Mouse (Mus musculus): ENCODE results near the gene Gper1.
A peak's percentile ranks its signal among the peaks of the same experiment; 100 is the strongest.

The Gper1 gene

DNA sequence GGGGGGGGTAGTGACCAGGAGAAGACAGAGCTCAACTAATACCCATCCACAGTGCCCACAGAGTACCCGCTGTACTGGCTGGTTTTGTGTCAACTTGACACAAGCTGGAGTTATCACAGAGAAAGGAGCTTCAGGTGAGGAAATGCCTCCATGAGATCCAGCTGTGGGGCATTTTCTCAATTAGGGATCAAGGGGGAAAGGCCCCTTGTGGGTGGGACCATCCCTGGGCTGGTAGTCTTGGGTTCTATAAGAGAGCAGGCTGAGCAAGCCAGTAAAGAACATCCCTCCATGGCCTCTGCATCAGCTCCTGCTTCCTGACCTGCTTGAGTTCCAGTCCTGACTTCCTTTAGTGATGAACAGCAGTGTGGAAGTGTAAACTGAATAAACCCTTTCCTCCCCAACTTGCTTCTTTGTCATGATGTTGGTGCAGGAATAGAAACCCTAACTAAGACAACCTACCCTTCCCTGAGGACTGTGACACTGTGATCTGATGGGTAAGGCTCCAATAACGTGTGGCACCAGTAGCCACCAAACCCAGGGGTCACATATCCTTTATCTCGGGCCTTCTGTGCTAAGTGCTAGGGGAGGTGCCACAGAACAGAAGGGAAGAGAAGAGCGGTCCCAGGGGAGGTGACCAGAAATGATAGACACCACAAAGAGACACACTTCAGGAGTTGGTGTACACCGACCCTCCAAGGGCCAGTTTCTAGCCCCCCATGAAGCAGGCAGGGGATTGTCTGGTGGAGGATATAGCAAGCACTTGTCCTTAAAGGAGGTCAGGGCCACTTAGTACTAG is 32.4 kb upstream of the Gper1 start:
- peak; percentile 54 for DNase-seq (ENCODE audit: low read depth)

DNA sequence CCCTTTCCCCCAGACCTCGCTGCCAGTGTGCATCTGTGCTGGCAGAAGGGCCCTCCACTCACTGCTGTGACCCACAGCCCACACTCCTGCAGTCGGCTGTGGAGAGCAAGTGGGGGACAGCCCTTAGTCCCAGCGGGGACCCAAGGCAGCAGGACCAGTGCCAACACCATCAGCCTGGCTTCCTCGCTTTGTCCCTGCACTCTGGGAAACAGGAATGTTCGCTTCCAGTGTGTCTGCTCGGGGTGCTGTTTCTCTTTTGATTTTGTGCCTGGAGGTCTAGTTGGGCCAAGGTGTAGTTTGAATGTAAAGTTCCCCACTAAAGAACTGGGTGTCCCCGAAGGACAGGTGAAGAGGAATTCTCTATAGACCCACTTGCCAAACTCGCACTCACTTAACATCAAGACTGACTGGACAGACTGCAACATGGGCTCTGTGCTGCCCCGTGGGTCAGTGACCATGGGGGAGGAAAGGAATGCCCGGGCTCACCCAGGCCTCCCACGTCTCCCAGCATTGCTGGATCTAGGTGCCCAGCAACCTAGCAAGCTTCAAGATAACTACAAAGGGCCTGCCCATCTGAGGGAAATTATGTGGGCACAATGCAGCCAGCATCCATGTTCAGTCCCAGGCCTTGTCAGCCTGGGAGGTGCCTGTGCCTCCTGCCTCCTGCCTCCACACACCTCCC is 31.5 kb upstream of the Gper1 start:
- no peak for DNase-seq (ENCODE audit: low read depth)

DNA sequence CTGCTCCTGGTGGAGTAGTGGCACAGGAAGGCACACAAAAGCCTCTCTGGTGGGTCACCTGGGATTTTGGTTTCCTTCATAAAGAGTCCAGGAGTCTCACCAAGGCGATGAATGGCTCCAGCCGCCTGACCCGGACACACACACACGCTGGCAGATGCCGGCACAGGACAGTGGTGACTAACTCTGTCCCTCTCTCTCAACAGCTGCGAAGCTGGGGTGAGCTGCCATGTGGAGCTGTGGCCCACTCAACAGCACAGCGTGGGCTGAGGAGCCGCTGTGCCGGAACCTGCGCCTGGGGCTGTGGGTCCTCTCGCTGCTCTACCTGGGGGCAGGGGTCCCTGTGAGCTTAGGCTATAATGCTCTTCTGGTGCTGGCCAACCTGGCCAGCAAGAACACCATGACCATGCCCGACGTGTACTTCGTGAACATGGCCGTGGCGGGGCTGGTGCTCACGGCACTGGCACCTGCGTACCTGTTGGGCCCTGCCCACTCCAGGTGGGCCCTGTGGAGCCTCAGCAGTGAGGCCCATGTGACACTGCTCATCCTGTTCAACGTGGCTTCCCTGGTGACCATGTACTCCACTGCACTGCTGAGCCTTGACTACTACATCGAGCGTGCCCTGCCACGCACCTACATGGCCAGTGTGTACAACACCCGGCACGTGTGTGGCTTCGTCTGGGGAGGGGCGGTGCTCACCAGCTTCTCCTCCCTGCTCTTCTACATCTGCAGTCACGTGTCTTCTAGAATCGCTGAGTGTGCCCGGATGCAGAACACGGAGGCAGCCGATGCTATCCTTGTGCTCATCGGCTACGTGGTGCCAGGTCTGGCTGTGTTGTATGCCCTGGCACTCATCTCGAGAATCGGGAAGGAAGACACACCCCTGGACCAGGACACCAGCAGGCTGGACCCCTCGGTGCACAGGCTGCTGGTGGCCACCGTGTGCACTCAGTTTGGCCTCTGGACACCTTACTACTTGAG is 30.4 kb upstream of the Gper1 start:
- no peak for DNase-seq (ENCODE audit: low read depth)

DNA sequence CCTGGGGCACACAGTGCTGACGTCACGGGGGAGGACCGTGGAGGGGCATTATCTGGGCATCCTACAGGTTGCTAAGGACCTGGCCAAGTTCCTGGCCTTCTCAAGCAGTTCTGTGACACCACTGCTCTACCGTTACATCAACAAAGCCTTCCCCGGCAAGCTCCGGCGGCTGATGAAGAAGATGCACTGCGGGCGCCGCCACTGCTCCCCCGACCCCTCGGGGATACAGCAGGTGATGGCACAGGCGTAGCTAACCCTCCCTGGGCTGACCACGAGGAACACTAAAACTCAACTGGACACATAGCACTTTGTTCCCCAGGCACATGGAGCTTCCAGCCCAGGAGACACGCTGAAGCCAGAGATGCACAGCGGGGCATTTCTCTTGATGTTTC is 29.8 kb upstream of the Gper1 start:
- no peak for DNase-seq (ENCODE audit: low read depth)

DNA sequence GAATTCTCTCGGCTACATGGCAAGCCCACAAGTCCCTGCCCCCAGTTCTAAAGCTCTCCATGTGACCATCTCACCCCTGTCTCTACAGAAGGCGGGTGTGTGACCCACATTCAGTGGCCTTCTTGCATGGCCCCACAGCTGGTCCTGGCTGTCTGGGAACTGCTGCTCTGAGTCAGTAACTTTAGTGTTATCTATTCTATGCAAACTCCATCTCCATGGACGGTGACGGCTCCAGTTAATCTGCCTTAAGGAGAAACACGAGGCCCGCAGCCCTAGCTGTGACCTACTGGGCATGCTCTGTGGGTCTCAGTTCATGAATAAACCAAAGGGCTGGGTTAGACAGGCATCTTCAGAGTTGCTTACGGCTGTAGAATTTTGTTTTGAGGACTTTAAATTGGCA is 28.6 kb upstream of the Gper1 start:
- DNase-seq (ENCODE audit: low read depth): no peak

DNA sequence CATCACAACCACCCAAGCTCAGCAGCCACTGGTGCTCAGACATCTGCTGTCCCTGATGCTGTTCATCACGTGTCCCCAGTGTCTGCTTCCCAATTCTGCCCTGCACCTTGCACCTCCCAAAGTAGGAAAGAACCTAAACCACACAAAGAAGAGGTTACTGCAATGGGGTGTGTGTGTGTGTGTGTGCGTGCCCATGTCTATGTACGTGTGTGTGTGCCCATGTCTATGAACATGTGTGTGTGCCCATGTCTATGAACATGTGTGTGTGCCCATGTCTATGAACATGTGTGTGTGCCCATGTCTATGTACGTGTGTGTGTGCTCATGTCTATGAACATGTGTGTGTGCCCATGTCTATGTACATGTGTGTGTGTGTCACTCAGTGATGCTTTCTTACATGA is 27.4 kb upstream of the Gper1 start:
- DNase-seq (ENCODE audit: low read depth): no peak

DNA sequence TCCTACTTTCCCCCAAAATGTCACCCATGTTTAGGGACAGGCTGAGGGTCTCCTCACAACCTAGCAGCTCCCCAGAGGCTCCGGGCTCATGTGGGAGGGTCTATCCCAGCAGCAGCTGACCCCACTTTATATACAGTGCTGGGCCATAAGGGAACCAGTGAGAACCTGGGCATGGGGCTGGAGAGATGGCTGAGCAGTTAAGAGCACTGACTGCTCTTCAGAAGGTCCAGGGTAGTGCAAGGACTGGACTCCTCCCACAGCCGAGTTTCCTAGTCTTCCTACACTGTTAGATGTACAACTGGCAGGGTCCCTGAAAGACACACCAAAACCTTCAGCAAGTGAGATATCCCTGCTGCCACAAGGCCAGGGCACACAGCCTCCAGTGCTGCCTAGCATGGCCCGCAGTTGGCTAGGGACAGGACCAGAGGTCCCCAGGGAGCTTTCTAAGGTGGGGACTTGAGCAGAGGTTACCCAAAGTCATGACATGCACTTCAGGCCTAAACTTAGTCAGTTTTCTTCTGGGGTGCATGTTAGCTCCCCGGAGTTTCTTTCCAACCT is 25.5 kb upstream of the Gper1 start:
- DNase-seq (ENCODE audit: low read depth): no peak

DNA sequence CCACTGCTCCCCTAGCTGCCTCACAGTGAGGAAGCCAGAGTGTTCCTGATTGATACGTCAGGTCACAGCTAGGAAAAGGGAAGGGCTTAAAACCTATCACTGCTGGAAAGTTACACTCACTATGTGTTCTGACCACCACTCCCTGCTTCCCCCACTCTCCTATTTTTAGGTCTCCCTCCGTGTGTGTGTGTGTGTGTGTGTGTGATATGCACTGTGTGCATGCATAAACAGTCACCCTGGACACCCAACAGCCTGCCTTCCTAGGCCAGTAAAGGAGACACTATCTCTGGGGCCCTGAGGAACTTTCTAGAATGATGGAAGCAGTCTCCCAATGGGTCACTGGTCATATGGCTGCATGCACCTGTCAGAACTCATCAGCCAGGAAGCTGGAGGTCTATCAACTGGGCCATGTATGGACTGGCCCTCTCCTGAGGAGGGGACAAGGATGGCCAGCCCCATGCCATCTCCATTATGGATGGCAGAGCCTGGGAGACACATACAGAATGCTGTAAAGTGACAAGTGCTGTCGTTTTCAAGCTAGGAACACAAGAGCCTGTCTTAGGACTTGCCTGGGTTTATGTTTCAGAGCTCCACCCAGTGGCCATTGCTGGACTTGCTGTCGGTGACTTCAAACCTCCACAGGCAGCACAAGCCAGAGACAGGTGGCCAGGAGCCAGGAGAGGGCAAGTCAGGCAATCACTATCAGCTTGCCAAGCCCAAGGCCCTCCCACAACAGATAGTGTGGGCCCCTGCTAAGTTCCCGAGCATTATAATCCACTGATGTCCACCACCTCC is 24.8 kb upstream of the Gper1 start:
- DNase-seq (ENCODE audit: low read depth): peak; percentile 97

DNA sequence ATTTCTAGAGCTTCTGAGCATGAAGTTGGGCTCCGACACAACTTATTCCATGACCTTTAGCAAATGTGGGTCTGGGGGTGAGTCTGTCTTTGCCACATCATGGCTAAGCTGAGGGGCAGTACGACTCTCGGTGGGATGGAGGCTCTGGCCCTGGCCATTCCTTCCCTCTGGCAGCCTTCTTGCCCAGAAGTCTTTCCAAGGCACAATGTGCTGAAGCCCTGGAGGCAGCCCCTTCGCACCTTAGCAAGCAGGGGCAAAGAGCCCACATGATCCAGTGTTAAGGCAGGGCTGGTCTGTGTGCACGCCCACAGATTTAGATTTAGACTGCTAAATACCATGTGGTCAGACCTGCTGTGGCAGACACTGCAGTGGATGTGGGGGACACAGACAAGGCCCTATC is 24.2 kb upstream of the Gper1 start:
- no peak for DNase-seq (ENCODE audit: low read depth)

DNA sequence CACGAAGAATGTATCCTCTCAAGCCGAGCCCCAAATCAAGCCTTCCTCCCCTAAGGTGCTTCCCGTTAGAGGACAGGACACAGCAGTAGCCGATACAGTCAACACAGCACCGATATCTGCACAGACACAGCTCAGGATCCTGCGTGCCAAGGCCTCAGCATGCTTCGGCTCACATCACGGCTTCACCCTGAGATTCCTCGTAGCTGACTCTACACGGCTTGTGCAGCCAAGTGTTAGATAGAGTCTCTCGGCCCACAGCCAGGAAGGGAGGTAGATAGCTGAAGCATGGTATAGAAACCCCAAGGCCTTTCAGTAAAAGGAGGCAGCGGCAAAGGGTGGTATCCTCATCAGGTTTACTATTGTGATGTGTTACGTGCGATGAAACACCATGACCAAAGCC is 23.0 kb upstream of the Gper1 start:
- DNase-seq (ENCODE audit: low read depth): no peak

DNA sequence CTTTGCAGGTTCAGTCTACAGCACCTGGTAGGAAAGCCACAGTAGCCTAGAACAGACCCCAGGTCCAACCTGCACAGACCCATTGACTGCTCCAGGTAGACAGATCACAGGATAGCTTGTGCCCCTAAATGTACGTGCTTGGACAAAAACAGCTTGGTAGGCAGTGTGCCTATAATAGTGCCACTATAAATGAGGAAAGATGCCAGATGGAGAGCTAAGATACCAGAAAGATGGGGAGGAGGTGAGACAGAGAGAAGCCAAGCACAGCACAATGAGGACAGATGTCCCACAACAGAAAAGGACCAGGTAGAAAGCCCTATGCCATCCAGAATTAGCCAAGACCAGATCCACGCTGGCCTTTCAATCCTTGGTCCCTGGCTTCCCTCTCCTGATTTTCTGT is 20.8 kb upstream of the Gper1 start:
- no peak for DNase-seq (ENCODE audit: low read depth)

DNA sequence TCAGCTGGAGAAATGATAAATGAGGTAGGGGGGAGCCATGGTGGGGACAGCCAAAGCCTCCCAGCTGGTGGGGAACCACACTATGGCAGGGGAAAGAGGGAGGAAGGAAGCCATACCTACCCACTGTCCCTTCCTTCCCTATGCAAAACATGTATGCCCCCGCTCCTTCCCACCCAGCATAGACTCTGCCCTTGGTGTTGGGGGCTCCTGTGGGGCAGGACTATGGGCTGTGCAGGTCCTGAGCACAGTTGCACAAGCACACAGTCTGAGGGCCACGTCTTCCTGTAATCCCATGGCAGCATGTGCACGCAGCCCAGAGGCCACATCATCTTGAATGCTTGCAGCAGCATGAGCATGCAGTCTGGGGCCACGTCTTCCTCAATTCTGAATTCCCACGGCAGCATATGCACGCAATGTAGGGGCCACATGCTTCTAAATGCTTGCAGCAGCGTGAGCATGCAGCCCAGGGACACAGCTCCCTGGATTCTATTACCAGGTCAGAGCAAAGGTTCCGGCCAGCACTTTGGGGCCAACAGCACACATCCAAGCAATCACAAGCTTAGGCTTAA is 19.2 kb upstream of the Gper1 start:
- DNase-seq (ENCODE audit: low read depth): no peak

DNA sequence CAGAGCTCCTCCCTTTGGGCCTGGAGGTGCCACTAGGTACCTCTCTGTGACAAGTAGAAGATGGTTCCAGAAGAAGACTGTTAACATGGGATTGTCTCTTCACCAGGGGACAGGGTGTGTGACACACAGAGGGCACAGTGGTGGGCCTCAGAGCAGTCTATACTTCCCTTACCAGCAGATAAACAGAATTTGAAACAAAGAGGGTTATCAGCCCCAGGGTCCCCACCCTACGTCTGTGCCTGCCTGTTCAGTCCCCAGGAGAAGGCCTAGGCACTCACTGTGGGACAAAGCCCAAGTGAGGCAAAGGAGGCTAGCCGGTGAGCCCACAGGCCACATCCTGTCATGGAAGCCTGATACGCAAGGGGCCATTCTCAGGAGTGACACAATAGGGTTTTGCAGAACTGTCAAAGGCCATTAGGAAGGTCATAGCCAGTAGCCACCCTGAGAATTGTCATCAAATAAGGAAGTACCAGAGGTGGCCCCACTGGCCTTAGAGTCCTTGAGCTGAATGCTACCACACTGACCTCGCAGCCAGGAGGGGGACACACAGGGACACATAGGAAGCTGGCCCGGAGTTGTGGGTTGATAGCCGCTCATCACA is 18.1 kb upstream of the Gper1 start, which contains the start of gene C130050O18Rik:
Gene C130050O18Rik, plus strand, starts transcription at position 480 of the 601 bp plus-strand sequence.
- no peak for DNase-seq (ENCODE audit: low read depth)

DNA sequence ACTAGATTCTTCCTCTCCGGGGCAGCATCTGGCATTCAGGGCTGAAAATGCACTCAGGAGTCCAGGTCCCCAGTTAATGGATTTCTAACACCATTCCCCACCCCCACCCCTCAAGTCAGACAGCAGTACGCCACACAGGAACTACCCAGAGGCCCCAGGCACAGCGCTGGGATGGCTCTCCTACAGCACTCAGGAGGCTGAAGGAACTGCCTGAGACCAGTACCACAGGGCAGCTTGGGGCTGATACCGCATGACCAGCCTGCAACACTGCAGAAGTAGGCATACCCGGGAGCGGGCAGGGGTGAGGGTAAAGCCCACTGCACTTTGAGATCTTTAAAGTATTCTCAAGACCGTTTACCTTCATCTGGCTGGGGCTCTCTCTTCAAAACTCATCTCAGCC is 17.5 kb upstream of the Gper1 start:
- no peak for DNase-seq (ENCODE audit: low read depth)

DNA sequence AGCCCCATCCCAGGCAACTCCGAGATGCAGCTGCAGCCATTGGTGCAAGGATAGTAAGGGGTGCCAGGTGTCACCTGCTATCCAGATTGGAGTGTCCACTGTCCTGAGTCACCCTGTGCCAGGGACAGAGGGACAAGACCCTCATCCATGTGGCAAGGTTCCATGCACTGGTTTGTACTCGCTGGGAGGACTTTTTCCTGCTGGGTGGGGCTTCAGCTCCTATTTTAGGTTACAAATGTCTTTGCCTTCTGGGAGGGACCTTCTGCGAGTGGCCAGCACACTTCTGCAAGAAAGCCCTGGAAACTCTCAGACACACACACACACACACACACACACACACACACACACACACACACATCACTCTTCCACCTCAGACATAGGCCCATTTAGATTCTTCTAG is 17.0 kb upstream of the Gper1 start:
- no peak for DNase-seq (ENCODE audit: low read depth)

DNA sequence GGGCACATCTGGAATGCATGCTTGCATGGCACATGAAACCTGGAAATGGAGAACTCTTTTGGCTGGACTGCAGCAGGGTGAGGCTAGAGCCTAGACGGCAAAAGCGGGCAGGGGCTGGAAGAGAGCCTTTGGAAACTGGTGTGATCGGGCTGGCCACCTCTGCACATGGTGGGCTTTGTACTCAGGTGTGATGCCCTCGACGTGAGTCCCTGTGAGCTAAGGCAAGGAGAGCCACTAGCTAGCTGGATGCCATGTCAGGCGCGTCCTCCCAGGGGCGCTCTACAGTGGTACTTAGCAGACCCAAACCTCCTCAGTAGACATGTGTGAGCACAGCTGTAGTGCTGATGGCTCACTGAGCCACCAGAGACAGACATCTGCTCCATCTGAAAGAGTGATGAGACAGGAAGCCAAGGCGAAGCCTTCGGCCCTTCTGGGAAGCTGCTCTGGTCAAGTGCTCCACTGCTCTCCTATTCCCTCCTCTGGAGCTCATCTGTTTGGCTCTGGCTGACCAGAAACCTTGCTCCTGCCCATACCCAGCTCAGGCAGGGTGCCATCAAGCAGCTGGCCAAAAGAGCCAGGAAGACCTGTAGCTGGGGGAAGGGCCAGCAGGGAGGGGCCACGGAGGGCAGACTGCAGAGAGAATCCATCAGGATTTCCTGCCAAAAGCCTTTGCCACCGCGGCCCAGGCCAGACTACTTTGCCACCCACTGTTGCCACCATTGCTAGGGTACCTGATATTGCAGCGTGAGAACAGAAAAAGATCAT is 15.6 kb upstream of the Gper1 start:
- DNase-seq (ENCODE audit: low read depth): no peak

DNA sequence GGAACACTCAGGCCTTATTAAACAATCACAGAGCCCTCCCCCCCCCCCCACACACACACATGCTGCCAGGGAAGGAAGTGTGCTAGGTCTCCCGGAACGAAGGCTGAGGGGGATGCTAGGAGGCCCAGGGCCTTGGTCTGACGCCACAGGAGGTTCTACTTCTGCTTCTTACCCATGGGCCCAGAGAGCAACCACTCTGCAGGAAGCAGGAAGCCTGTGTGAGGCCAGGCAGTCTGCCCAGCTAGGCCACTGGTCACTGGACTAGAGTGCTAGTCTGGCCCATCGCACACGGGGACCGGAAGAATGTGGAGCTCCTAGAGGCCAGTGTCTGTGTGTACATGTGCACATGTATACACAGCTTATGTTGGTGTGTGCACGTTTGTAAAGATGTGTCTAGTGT is 14.4 kb upstream of the Gper1 start:
- DNase-seq (ENCODE audit: low read depth): no peak

DNA sequence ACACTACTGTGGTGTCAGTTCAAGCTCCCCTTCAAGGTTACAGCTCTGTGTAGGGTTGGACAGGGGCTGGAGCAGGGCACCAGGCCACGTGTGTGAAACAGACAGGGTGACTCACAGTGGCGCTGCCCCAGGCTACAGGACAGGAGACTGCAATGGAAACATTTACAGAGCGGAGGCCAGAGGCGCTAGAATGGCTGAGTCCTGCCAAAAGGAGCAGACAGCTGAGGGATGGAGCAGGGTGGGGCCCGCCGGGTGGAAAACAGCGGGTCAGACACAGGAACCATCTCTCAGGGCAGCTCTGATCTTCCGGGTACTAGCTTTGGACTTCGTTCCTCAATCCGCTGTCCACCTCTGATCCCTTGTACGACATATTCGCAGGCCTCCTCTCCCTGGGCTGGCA is 13.5 kb upstream of the Gper1 start:
- no peak for DNase-seq (ENCODE audit: low read depth)

DNA sequence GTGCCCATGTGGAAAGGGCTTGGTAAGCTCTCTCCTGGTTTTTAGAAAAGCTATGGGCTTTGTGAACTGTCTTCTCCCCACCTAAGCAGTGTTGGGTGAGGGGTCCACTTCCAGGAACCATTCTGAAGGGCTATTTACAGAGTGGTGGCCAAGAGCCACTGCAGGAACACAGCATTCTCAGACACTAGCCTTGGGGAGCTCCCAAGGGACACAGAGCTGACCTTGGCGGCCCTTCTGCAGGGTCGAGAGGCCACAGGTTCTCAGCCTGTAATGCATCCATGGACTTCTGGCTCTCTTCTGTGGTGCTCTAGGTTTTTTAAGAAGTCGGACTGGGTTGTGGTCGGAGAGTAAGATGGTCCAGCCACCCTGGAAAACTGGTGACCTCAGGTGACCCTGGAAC is 12.9 kb upstream of the Gper1 start:
- DNase-seq (ENCODE audit: low read depth): no peak

DNA sequence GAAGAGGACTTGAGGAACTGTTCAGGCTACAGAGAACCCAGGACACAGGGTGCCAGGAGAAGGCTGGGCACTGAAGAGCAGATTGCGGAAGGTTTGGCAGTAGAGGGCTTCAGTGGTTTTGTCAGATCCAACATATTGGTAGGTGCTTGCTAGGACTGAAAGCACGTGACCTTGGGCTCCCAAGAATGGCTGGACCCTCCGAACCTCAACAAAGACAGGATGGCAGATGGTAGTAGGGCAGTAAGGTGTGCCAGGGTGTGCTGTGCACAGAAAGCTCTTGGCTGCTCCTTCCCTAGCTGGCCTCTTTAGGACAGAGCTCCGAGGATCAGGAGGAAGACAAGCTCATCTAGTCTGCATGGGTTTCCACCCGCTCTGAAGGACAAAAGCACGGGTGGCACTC is 11.8 kb upstream of the Gper1 start:
- DNase-seq (ENCODE audit: low read depth): no peak

All from c-Kit-positive CD71-positive TER-119-negative erythroid progenitor cells, embryonic 14.5 days (primary cell).